Mouse (Mus musculus) 3134 (cell line): Measurements from ENCODE around the gene 5330417C22Rik.
A peak's percentile ranks its signal among the peaks of the same experiment; 100 is the strongest.
"Not testable (repeated sequence)": the region's sequence is repeated elsewhere in the genome, so short reads cannot be mapped to it uniquely, and the experiment has no call there.

Experiments
- DNase-seq: peaks from one replicate; pipeline ENCODE4 v3.0.0-alpha.2; 2011; ENCODE audit warnings: low spot score; ENCODE audit not compliant: insufficient read length; ENCODE audit errors: extremely low read depth

Gene 5330417C22Rik

DNA sequence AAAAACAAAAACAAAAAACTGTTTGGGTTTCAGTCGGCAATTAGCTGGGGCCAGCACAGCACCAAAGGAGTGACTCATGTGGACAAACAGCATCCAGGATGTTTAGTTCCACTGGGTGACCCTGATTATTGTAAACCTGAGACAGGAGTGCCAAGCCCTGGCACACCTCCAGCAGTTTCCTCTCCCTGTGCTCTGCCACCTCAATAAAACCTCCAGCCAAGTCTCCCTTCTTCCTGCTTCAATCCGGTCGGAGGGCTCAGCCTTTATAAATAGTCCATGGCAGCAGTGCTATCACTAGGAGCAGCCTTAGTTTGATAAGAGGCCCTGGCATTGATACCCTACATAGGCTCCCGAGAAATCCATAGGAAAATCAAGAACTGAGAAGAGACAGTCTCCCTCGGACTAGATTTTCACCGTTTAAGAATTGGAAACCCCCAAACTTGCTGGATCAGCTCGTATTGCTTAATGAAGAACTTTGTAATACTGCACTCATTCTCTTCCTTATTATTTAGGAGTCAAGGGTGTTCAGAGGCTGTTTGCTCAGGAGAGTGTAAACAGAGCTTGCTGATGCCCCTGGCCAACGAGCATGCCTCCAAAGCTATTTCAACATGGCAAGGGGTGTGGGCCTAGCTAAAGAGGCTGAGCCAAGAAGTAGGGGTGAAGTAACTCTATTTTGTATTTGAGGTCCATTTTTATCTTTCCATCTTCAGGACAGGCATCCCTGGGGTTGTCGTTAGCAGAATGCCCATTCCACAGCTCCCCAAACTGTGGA lies 3.0 kb downstream of the 5330417C22Rik start:
- DNase-seq, result no peak

DNA sequence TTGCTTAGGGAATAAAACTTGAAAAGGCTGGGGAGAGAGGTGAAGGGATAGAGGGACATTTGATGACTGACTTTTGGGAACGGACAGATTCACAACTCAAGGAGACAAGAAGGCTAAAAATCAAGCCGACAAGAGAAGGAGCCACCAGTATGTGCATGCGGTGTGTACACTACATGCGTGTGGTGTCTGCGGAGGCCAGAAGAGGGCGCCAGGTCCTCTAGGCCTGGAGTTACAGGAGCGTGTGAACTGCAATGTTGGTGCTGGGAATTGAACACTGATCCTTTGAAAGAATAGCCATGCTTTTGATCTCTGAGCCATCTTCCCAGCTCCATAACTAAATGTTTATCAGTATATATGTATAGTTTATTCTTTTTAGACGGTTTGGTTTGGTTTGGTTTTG lies 7.8 kb downstream of the 5330417C22Rik start:
- DNase-seq, result no peak

DNA sequence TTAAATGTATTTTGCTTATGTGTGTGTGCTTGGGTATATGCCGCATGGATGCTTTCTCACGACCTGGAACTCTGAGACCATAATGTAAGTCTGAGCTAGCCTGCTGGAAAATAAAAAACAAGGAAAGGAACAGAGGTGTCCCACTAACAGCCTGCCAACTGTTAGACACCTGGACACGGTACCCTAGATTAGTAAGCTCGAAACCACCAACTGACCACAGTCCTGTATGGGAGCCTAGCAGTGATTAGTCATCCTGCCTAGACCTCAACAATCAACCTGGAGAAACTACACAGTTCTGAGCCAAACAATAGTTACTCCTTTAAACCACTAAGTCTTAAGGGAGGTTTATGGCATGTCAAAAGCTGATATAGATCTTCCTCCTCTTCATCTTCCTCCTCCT lies 12.9 kb downstream of the 5330417C22Rik start:
- DNase-seq, result no peak

DNA sequence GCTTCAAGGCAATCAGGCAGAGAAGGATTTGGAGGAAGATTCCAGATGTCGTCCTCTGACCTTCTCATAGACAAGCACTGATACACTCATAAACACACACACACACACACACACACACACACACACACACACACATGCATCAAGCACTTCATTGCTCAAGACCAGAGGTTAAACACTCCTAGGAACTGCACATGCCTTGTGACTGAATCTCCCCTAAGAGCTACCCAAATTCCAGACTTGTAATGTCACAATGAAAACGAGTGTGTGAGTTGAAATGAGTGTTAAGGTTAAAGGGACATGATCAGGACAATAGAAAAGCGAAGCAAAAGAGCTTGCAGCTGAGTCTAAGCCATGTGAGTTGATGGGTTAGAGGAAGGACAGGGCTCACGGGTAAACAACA lies 18.1 kb downstream of the 5330417C22Rik start:
- no peak for DNase-seq

DNA sequence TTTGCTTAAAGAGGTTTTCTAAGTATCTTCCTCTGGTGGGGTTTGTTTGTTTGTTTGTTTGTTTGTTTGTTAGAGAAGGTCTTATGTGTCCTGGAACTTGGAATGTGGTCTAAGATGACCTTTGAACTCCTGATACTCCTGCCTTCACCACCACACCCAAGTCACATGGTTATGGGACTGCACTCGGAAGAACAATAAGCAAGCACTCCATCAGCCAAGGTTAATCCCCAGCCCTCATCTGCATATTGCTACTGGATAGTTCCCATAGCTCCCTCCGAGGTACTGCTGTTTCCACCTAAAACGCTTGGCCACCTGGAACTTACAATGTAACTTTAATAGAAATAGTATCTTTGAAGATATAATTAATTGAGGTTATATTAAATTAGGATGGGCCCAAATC lies 22.9 kb downstream of the 5330417C22Rik start:
- DNase-seq, result no peak

DNA sequence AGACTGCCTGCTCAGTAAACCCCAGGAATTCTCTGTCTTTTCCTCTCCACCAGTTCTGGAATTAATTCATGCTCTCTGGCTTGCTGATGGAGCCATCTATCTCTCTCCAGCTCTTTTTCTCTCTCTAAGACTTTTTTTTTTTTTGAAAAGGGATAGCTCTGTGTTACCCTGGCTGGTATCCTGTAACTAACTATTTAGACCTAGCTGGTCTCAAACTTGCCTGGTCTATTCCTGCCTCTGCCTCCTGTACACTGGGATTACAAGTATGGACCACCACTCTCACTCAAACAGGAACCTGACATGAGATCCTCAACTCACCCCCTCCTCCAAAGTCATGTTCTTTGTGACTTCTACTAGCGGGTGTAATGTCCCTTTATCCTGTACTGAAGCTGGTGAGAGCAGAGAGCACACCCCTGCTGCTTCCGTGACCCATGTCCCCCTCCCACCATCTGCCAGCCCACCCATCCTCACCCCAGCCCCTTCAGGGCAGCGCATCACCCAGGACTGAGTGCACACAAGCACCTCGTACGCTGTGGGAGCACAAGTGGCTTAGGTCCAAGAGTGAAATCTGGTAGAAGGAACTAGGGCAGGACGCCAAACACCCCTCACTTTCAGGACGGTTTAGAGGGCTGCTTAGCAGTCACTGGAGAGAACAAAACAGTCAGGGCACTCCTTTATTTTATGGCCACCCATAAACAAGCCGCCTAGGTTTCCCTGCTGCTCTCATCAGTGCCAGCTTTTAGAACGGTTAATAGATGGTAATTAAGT lies 25.4 kb downstream of the 5330417C22Rik start:
- DNase-seq, result no peak

DNA sequence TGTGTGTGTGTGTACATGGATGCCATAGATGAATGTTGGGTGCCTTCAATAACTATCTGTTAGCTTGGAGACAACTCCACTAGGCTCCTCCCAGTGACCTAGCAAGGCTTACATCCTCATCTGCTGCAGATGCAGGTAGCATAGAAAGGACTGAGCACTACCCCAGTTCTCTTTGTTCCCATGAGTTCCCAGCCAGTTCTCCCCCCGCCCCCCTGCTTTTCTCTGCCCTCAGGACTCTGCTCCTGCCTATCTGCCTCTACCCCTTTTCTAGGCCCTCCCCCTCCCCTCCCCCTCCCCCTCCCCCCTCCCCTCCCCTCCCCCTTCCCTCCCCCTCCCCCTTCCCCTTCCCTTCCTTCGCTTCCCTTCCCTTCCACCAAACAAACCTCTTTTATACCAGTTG lies 26.2 kb downstream of the 5330417C22Rik start:
- DNase-seq, result no peak

DNA sequence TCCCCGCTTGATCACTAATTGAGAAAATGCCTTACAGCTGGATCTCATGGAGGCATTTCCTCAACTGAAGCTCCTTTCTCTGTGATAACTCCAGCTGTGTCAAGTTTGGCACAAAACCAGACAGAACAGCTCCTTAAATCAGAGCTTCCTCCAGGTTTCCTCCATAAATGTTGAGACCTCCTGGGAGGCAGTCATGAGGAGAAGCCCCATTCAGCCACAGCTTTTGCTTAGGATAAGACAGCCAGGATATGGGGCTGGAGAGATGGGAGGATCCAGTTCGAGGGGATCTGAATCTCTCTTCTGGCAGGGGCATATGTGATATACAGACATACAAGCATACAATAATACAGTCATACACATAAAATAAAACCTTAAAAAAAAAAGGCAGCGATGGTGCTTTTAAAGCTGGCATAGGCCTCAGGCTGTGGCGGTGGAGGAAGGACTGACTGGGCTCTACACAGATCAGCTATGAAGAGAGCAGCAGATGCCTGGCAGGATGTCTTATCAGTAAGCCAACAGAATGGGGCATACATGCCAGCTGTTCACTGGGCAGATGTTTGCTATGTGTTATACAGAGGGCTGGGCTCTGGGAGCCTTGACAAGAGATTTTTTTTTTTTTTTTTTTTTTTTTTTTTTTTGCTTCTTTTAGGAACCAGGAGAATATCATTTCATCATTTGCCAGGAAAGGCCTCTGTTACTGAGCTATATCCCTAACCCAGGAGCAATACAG lies 27.4 kb downstream of the 5330417C22Rik start:
- DNase-seq, result no peak

DNA sequence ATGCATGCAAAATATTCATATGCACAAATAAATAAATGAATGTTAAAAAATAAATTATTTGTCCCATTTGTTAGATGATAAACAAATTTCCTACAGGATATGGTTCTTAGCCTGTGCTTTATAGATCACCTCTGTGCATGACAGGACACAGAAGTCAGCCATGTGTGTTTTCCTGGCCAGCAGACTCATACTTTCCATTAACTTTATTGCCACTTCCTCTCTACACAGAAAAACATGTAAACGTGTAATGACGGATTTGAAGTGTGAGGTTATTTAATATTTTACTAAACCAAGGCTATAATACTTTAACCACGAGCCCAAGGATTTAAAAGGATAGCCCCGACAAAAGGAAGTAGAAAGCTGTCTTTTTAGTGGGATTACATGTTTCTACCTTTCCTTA lies 32.4 kb downstream of the 5330417C22Rik start:
- DNase-seq, result no peak

DNA sequence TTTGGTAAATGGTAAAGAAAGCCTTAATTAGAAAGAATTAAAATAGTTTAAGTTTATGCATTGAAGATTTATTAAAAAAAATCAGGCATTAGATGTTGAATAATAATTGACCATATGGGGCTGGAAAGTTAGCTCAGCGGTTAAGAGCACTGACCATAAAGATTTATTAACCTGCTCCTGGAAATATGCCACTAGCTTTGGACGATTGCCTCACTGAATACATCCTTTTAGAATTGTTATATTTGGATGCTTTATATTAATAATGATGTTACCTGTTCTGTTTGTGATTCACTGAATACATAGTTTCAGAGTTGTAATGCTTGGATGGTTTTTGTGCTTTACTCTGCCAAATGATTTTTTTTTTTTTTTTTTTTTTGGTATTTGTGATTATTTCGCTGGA lies 34.9 kb downstream of the 5330417C22Rik start:
- DNase-seq, result not testable (repeated sequence)

DNA sequence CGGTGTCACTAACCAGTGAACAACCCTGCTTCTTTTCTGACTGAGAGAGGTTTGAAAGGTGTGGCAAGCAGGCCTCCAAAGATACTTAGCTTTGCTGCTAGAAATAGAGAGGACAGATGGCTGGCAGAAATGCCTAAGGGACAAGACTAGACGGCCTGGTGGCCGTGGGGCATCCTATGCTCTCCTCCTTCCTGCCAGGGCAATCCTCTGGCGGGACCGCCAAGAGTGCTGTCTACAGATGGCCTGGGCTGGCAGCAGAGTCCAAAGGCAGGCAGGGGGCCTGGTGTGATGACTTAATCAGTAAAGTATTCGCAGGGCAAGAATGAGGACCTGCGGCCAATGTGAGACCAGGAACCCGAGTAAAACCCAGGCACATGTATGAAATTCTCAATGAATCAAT lies 36.5 kb downstream of the 5330417C22Rik start:
- DNase-seq, result peak; percentile 29

DNA sequence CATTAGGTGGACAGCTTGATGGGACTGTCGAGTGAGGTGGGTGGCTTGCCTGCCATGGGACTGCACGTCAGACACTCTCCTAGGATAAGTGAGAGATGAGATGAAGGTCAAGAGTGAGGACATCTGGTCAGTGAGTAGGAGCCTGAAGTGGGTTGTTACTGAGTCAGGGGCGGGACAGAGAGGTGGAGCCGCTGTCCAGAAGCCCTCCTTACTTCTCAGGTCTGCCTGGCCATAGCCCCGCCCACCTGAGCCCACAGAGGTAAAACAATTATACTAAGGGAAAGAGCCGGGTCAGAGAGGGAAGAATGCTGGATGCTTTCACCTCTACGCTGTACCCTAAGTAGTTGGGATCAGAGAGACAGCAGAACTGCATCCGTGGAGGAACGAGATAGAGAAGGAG lies 38.7 kb downstream of the 5330417C22Rik start:
- DNase-seq, result no peak

DNA sequence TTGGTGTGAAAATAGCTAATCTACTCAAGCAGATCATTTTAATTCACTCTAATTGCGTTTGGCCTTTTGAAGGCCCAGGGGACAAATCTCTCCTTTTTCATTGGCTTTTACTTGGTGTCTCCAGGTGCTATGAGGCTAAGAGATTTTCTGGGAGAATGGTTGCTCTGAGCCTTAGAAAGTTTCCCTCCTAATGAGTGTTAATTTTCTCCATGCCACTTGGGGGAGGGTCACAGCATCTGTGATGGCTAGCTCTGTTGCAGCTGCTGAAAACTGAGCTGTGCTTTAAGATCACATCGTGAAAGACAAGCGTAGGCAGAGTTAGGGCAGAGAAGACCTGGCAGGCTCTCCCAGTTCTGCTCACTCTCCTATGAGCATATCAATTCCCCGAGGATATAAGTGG lies 40.9 kb downstream of the 5330417C22Rik start:
- DNase-seq, result no peak

DNA sequence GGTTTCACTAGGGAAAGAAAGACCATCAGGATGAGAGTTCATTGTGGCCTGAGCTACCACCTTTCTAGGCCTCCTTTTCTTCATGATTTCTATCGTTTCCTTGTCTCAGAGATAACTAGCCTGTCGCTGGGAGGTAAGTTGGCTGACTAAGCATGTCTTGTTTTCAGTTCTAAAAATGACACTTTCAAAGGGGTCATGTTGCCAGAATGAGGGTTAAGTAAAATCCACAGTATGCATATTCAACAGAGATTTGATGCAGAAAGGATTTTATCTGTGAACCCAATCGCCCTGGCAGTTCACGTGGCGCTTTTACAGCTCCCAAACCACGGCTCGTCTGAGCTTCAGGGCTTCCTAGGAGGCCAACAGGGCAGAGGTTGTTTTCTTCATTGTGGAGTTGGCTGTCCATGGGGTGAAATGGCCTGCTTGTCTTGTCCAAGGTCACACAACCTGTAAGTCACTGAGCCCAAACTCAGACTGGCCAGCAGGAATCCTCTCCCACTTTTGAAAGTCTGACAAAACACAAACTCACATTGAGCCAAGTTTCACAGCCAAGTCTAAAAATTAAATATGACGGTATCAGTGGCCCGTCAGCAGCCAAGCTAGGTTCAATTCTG lies 41.4 kb downstream of the 5330417C22Rik start:
- no peak for DNase-seq

DNA sequence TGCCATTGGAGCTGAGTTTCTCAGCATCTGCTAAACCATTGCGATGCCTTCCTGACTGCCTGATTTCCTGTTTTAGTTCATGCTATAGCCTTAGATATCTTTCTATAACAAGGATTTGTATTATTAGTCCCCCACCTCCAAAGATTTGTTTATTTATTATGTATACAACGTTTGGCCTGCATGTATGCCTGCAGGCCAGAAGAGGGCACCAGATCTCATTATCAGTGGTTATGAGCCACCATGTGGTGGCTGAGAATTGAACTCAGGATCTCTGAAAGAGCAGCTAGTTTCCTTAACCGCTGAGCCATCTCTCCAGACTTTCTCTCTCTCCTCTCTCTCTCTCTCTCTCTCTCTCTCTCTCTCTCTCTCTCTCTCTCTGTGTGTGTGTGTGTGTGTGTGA lies 46.4 kb downstream of the 5330417C22Rik start:
- no peak for DNase-seq

DNA sequence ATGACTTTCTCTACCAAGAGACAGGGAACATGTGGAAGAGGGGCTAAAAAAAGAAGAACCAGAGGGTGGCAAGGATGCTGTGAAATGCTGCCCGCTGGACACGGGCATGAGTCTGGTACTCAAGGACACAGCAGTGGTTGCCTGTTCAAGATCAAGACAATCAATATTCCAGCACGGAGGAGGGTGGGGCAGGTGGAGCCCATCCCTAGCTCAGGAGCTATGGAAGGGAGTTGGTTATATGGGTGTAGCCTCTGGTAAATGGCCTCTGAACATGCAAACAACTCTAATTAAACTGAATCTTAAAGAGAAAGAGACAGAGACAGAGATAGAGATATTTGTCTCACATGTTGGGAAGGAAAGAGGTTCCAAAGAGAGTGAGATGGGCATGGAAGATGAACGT lies 51.6 kb downstream of the 5330417C22Rik start:
- no peak for DNase-seq

DNA sequence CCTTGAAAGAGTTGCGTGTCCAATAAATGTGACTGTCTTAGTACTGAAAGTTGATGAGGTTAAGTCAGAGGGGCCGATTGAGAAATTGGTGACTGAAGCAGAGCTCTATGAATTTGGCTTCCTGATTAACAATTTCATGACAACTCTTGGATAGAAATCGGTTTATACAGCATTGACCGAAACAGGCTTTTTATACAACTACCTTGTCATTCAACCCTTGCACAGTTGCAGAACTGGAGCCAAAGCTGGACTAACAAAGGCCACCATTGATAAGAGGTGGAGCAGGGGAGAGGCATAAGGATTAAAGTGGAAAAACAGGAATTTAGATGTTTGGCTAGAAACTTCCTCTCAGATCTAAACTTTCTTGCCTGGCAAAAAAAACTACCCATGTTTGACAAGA lies 57.5 kb downstream of the 5330417C22Rik start:
- no peak for DNase-seq

DNA sequence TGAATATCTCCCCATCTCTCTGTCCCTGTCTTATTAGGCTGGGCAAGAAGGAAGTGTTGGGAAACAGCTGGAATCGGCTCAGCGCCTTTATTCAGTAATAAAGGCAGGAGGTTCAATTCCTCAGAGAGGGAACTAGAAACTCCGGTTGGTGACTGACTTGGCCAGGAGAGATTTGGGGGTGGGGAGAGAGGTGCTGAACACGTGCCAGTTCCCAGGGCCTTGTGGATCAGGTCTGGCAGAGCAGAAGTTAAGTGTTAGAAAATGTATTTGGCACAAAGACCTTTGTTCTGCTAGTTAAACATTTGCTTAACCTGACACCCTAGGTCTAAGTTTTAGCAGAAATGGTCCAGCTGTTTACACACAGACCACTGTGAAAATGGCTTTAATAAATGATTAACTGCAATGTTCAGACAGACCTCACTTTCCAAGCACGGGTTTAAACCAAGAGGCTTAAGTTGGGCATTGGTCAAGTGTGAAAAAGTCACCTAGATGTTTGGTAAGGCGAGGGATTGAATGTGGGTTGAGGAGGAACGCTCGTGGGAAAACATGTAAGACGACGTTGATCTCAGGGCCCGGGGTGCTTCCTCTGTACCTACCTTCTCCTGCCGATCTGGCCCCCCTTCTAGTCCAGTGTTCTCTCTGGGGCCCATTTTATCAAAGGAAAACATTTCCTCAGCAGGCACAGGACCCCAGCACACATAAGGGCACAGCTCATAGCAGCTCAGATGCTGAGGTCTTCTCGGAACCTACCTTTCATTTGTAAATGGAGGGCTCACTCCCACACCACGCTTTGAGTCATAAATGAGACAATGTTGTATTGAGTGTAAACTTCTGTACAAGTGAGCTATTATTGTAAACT lies 59.3 kb downstream of the 5330417C22Rik start:
- no peak for DNase-seq

DNA sequence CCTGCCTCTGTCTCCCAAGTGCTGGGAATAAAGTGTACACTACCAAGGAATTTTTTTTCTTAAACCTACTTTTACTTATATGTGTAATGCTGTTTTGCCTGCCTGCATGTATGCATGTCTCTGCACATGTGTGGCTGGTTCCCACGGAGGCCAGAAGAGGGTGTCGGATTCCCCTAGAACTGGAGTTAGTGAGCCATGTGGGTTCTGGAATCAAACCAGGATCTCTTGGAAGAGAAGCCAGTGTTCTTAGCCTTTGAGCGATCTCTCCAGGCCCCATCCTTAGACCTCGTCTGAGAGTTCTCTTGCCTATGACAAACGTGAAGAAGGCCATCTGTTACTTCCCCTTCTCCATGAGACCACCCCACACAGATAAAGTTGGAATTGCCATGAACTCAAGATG lies 60.8 kb downstream of the 5330417C22Rik start:
- no peak for DNase-seq

DNA sequence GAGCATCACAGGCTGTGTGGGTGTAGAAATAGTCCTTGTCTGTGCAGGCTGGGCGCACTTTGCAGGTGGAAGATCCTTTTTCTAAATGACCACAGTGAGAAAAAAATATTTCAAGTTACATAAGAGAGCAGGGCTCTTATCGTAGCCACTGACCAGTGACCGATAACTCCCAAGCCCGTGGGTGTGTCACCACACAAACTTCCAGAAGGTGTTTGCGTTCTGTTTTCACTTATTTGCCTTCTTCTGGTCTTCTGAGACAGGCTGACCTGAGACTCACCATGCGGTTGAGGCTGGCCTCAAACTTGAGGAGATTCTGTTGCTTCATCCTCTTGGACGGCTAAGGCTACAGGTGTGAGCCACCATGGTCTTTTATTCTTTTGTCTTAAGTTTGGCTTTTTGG lies 61.4 kb downstream of the 5330417C22Rik start:
- no peak for DNase-seq
